Mouse (Mus musculus) liver, embryonic 11.5 days (tissue): ENCODE results near the gene Macrod1. TPM values are rescaled to one million over a fixed set of nuclear protein-coding genes. Genes with fewer than 3 reads are reported as not detected.

Experiments used
- polyA plus RNA-seq: library from polyadenylated mRNA; unstranded; fragments of >200 nt; fragmentation: Nextera tagmentation; extraction: Ambion mirVana; gene quantifications from 2 replicates; pipeline ENCODE4 v1.2.1, GENCODE M21; 2014

The Macrod1 gene
- polyA plus RNA-seq, 1 experiment from 2014 or later, result 5.9 TPM

Other genes with a start within 250 kb of the Macrod1 start
- gene Rps6ka4, start 216.2 kb upstream of the Macrod1 start, polyA plus RNA-seq, result 11.5 and 12.6 TPM in 2 replicates
- 2.8 and 4.4 TPM in 2 replicates for gene Ccdc88b, start 198.6 kb upstream of the Macrod1 start, polyA plus RNA-seq
- gene Trmt112, start 147.1 kb upstream of the Macrod1 start, polyA plus RNA-seq, result 167 and 169 TPM in 2 replicates
- 106 and 117 TPM in 2 replicates for gene Prdx5, start 146.7 kb upstream of the Macrod1 start, polyA plus RNA-seq
- 4.1 and 5.9 TPM in 2 replicates for gene Esrra, start 135.0 kb upstream of the Macrod1 start, polyA plus RNA-seq
- 0.49 and 0.91 TPM in 2 replicates for gene Catsperz, start 131.4 kb upstream of the Macrod1 start, polyA plus RNA-seq
- gene Kcnk4, start 122.3 kb upstream of the Macrod1 start, polyA plus RNA-seq, result 0.18 and 0.38 TPM in 2 replicates
- gene Bad, start 114.9 kb upstream of the Macrod1 start, polyA plus RNA-seq, result 51.9 and 54.7 TPM in 2 replicates
- gene Gpr137, start 114.3 kb upstream of the Macrod1 start, polyA plus RNA-seq, result 18.2 and 18.9 TPM in 2 replicates
- gene Ppp1r14b, start 81.8 kb upstream of the Macrod1 start, polyA plus RNA-seq, result 189 and 221 TPM in 2 replicates
- 20.6 and 23.4 TPM in 2 replicates for gene Plcb3, start 80.3 kb upstream of the Macrod1 start, polyA plus RNA-seq
- gene Fkbp2, start 76.3 kb upstream of the Macrod1 start, polyA plus RNA-seq, result 111 and 124 TPM in 2 replicates
- gene Vegfb, start 69.2 kb upstream of the Macrod1 start, polyA plus RNA-seq, result 24.3 and 28.8 TPM in 2 replicates
- gene Dnajc4, start 64.2 kb upstream of the Macrod1 start, polyA plus RNA-seq, result 14.0 and 14.7 TPM in 2 replicates
- 15.9 and 16.9 TPM in 2 replicates for gene Nudt22, start 60.7 kb upstream of the Macrod1 start, polyA plus RNA-seq
- gene Trpt1, start 60.7 kb upstream of the Macrod1 start, polyA plus RNA-seq, result 3.9 and 4.9 TPM in 2 replicates
- gene Fermt3, start 37.3 kb upstream of the Macrod1 start, polyA plus RNA-seq, result 155 and 170 TPM in 2 replicates
- 356 and 387 TPM in 2 replicates for gene Stip1, start 16.8 kb upstream of the Macrod1 start, polyA plus RNA-seq
- gene Flrt1, start 48.9 kb downstream of the Macrod1 start, polyA plus RNA-seq, result 0.60 and 0.64 TPM in 2 replicates
- gene Otub1, start 149.5 kb downstream of the Macrod1 start, polyA plus RNA-seq, result 139 and 140 TPM in 2 replicates
- 1,017 and 1,108 TPM in 2 replicates for gene Cox8a, start 160.8 kb downstream of the Macrod1 start, polyA plus RNA-seq
- gene Naa40, start 184.4 kb downstream of the Macrod1 start, polyA plus RNA-seq, result 70.7 and 76.0 TPM in 2 replicates
- gene Rcor2, start 210.5 kb downstream of the Macrod1 start, polyA plus RNA-seq, result 7.5 and 8.7 TPM in 2 replicates